Mouse (Mus musculus) midbrain, embryonic 10.5 days (tissue): ENCODE measurements around the gene Nphp1. TPM values are rescaled to one million over a fixed set of nuclear protein-coding genes. Genes with fewer than 3 reads are reported as not detected.

ENCODE experiments used
- DNase-seq: peaks from one replicate; pipeline ENCODE4 v3.0.0-alpha.2; 2017; ENCODE audit warnings: low spot score
- H3K27ac ChIP-seq: fragments of 300-500 bp; sonication (generic); replicated peaks from 2 replicates; pipeline ENCODE4 v1.5.1; 2016; ENCODE audit warnings: mild to moderate bottlenecking
- H3K27me3 ChIP-seq: fragments of 300-500 bp; sonication (generic); 2 replicates; pipeline ENCODE4 v1.6.1; 2016; ENCODE audit warnings: low read depth, mild to moderate bottlenecking; ENCODE audit not compliant: poor library complexity, severe bottlenecking
- H3K36me3 ChIP-seq: fragments of 300-500 bp; sonication (generic); 2 replicates; pipeline ENCODE4 v1.6.1; 2016; ENCODE audit warnings: mild to moderate bottlenecking, moderate library complexity
- H3K4me1 ChIP-seq: fragments of 300-500 bp; sonication (generic); 2 replicates; pipeline ENCODE4 v1.6.1; 2016
- H3K4me3 ChIP-seq: fragments of 300-500 bp; sonication (generic); 2 replicates; pipeline ENCODE4 v1.5.1; 2016; ENCODE audit warnings: mild to moderate bottlenecking, moderate library complexity
- H3K9me3 ChIP-seq: fragments of 300-500 bp; sonication (generic); replicated peaks from 2 replicates; pipeline ENCODE4 v1.6.1; 2016; ENCODE audit warnings: mild to moderate bottlenecking
- WGBS: fragments of 180-500 bp; shearing (Covaris S2); methylation state at CpG from one replicate; pipeline ENCODE4 v1.1.7; 2016; 5-methylcytosine and 5-hydroxymethylcytosine counted together
- polyA plus RNA-seq: library from polyadenylated mRNA; unstranded; fragments of >200 nt; fragmentation: Nextera tagmentation; extraction: Ambion mirVana; gene quantifications from 2 replicates; pipeline ENCODE4 v1.2.1, GENCODE M21; 2016

Gene Nphp1
- polyA plus RNA-seq, 1 experiment from 2014 or later, result 45.1 TPM

DNA sequence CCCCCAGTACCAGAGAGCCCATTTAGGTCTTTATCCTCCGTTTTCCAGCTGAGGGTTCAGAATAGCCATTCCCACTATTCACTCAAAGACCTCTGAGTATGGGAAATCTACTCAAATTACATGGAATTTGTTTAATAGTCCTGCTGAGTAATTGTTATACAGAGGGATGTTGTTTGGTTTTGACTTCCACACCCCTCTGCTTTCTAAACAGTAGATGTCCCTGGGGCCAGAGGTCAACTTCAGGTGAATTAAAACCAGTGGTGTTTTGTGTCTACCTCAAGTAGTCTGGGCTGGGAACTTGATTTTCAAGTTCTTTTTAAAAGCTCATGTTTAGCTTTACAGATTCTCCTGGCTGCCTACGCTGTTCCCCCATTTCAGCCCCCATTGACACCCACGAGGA lies 74.0 kb downstream of the Nphp1 start:
- Histone ChIP-seq H3K4me3 (no peak overlapping the region), H3K9me3 (no peaks in the 10 kb centered on the region), H3K4me1 (peaks cover 1% of the 10 kb centered on the region), H3K27ac (no peak overlapping the region), H3K36me3 (no peaks in the 10 kb centered on the region), H3K27me3 (no peaks in the 10 kb centered on the region)
- 71% methylated on average over 3 of the region's 3 CpGs for WGBS
- DNase-seq, result no peak

DNA sequence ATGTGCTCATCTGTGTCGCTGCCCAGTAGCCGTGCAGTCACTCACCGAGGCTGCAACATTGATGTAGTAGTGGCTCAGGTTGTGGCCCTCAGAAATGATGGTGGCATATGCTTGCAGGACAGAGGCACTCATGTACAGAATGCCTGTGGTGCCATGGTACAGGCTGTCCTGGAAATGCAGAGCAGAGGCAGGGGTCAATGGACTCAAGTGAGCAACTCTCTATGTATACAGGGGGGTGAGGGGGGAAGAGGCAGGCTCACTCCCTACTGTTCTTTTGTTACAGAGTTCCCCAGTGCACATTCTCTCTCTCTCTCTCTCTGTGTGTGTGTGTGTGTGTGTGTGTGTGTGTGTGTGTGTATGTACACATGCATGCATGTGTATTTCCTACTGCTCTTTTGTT lies 79.9 kb downstream of the Nphp1 start:
- no peak overlapping the region for H3K27ac ChIP-seq
- no peaks in the 10 kb centered on the region for H3K36me3 ChIP-seq
- no peak overlapping the region for H3K4me3 ChIP-seq
- no peak for DNase-seq
- no peaks in the 10 kb centered on the region for H3K27me3 ChIP-seq
- peaks cover 4% of the 10 kb centered on the region for H3K4me1 ChIP-seq
- H3K9me3 ChIP-seq, result no peaks in the 10 kb centered on the region
- WGBS, result 74% methylated on average over 3 of the region's 3 CpGs

DNA sequence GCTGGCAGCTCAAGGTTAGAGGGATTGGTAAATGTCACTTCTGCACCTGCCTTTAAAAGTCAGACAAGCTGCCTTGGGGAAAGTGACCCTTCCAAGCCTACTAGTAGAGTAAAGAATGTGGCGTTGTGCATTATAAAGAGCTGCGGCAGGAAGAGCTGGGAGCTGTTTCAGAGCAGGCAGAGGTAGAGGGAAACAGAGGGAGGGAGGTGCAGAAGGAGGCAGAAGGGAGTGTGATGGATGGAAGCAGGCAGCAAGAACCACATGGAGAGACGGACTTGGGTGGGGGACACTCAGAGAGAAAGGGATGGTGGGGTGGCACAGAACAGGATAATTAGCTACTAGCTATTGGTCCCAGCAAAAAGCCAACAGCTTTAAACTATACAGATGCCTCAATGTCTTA lies 80.6 kb downstream of the Nphp1 start:
- Histone ChIP-seq H3K27me3 (no peaks in the 10 kb centered on the region), H3K9me3 (no peaks in the 10 kb centered on the region), H3K4me3 (no peak overlapping the region), H3K36me3 (no peaks in the 10 kb centered on the region), H3K4me1 (peaks cover 4% of the 10 kb centered on the region), H3K27ac (no peak overlapping the region)
- no peak for DNase-seq
- 57% methylated on average over 3 of the region's 3 CpGs for WGBS

DNA sequence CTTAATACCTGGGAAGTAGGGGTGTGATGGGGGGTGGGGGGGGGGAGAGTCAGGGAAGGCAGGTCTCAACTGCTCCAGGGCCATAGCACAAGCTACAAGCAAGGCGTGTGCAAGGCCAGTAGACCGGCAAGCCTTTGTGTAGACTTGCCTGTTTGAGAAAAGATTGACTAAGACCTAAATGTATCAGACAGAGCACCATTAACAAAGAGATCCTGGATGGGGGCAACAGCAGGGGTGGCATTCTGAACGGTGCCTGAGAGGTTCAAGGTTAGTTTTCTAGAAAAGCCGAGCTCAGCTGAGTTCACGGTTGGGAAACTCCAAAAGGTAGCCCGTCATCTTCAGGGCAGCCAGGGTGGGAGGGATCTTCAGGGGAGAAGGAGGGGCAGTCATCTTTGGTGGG lies 83.4 kb downstream of the Nphp1 start:
- 75% methylated on average over 6 of the region's 6 CpGs for WGBS
- no peaks in the 10 kb centered on the region for H3K9me3 ChIP-seq
- H3K36me3 ChIP-seq, result no peaks in the 10 kb centered on the region
- no peak overlapping the region for H3K27ac ChIP-seq
- DNase-seq, result no peak
- H3K4me1 ChIP-seq, result peaks cover 4% of the 10 kb centered on the region
- no peak overlapping the region for H3K4me3 ChIP-seq
- no peaks in the 10 kb centered on the region for H3K27me3 ChIP-seq

Other genes starting within 250 kb of the Nphp1 start
- 0.28 and 0.43 TPM in 2 replicates for gene Prom2, start 247.4 kb downstream of the Nphp1 start, polyA plus RNA-seq
- gene Zfp661, start 201.8 kb downstream of the Nphp1 start, polyA plus RNA-seq, result 7.6 and 9.6 TPM in 2 replicates
- gene Mrps5, start 201.7 kb downstream of the Nphp1 start, polyA plus RNA-seq, result 169 and 178 TPM in 2 replicates
- gene Mal, start 132.2 kb downstream of the Nphp1 start, polyA plus RNA-seq, result 0.62 and 1.0 TPM in 2 replicates
- 0.56 and 0.93 TPM in 2 replicates for gene Mall, start 59.0 kb downstream of the Nphp1 start, polyA plus RNA-seq
- 26.5 and 30.3 TPM in 2 replicates for gene Mtln, start 3.6 kb upstream of the Nphp1 start, polyA plus RNA-seq
- 100 and 109 TPM in 2 replicates for gene Bub1, start 43.0 kb upstream of the Nphp1 start, polyA plus RNA-seq
- 0.05 and 0.07 TPM in 2 replicates for gene Acoxl, start 50.0 kb upstream of the Nphp1 start, polyA plus RNA-seq